Mouse (Mus musculus): ENCODE results near the gene Brap. TPM values are rescaled to one million over a fixed set of nuclear protein-coding genes. Genes with fewer than 3 reads are reported as not detected.

Gene Brap
- polyA plus RNA-seq, 1 experiment, result 51.8 TPM

- Histone ChIP-seq H3K27ac (ENCODE audit: insufficient read depth, low read length) (peak overlapping the region; percentile 99), H3K4me1 (ENCODE audit: control insufficient read depth, insufficient read depth, low read length) (peaks cover 5% of the 10 kb centered on the region), H3K4me3 (ENCODE audit: insufficient read depth, low read length) (peak overlapping the region; percentile 88)
- TF ChIP-seq POLR2A (IDR thresholded peaks at IDR 0.05; ENCODE audit: extremely low read depth, insufficient read depth, low read length), result no peak
- no peak for TF ChIP-seq CTCF (IDR thresholded peaks at IDR 0.05; ENCODE audit: extremely low read depth, insufficient read depth, low read length)
Measured at GRCm38 (mm10) chr5:121711928-121712231, 51.5 kb downstream of the Brap start.

GRCm38 (mm10) chr5:121712232-121712933 lies 52.0 kb downstream of the Brap start:
- TF ChIP-seq POLR2A (IDR thresholded peaks at IDR 0.05; ENCODE audit: extremely low read depth, insufficient read depth, low read length) (no peak), CTCF (IDR thresholded peaks at IDR 0.05; ENCODE audit: extremely low read depth, insufficient read depth, low read length) (no peak)
- peak overlapping the region; percentile 88 for H3K4me3 ChIP-seq (ENCODE audit: insufficient read depth, low read length)
- peak overlapping the region; percentile 99; the same call in 1 of the 2 replicates for H3K27ac ChIP-seq (ENCODE audit: insufficient read depth, low read length)

GRCm38 (mm10) chr5:121712934-121713538 lies 52.7 kb downstream of the Brap start:
- H3K4me3 ChIP-seq (ENCODE audit: insufficient read depth, low read length), result peak overlapping the region; percentile 88
- TF ChIP-seq CTCF (IDR thresholded peaks at IDR 0.05; ENCODE audit: extremely low read depth, insufficient read depth, low read length) (no peak), POLR2A (IDR thresholded peaks at IDR 0.05; ENCODE audit: extremely low read depth, insufficient read depth, low read length) (0 out of 2 replicates have a peak, but pooled peaks have one; percentile 14)

More at GRCm38 (mm10) chr5:121712232-121712933, 52.0 kb downstream of the Brap start:
- H3K4me1 ChIP-seq (ENCODE audit: control insufficient read depth, insufficient read depth, low read length), result peaks cover 5% of the 10 kb centered on the region

GRCm38 (mm10) chr5:121714331-121714730 lies 54.0 kb downstream of the Brap start:
- Histone ChIP-seq H3K4me1 (ENCODE audit: control insufficient read depth, insufficient read depth, low read length) (peaks cover 7% of the 10 kb centered on the region), H3K27ac (ENCODE audit: insufficient read depth, low read length) (no peak overlapping the region), H3K4me3 (ENCODE audit: insufficient read depth, low read length) (no peak overlapping the region)
- TF ChIP-seq CTCF (IDR thresholded peaks at IDR 0.05; ENCODE audit: extremely low read depth, insufficient read depth, low read length), result no peak
- TF ChIP-seq POLR2A (IDR thresholded peaks at IDR 0.05; ENCODE audit: extremely low read depth, insufficient read depth, low read length), result no peak

More at GRCm38 (mm10) chr5:121712934-121713538, 52.7 kb downstream of the Brap start:
- Histone ChIP-seq H3K27ac (ENCODE audit: insufficient read depth, low read length) (no peak overlapping the region), H3K4me1 (ENCODE audit: control insufficient read depth, insufficient read depth, low read length) (peaks cover 5% of the 10 kb centered on the region)

GRCm38 (mm10) chr5:121714928-121715327 lies 54.6 kb downstream of the Brap start:
- TF ChIP-seq CTCF (IDR thresholded peaks at IDR 0.05; ENCODE audit: extremely low read depth, insufficient read depth, low read length) (no peak), POLR2A (IDR thresholded peaks at IDR 0.05; ENCODE audit: extremely low read depth, insufficient read depth, low read length) (no peak)
- H3K27ac ChIP-seq (ENCODE audit: insufficient read depth, low read length), result no peak overlapping the region
- H3K4me1 ChIP-seq (ENCODE audit: control insufficient read depth, insufficient read depth, low read length), result peaks cover 10% of the 10 kb centered on the region
- H3K4me3 ChIP-seq (ENCODE audit: insufficient read depth, low read length), result no peak overlapping the region

GRCm38 (mm10) chr5:121718462-121718861 lies 58.1 kb downstream of the Brap start:
- peaks cover 11% of the 10 kb centered on the region for H3K4me1 ChIP-seq (ENCODE audit: control insufficient read depth, insufficient read depth, low read length)
- no peak overlapping the region for H3K27ac ChIP-seq (ENCODE audit: insufficient read depth, low read length)
- TF ChIP-seq CTCF (IDR thresholded peaks at IDR 0.05; ENCODE audit: extremely low read depth, insufficient read depth, low read length), result no peak
- no peak for TF ChIP-seq POLR2A (IDR thresholded peaks at IDR 0.05; ENCODE audit: extremely low read depth, insufficient read depth, low read length)
- no peak overlapping the region for H3K4me3 ChIP-seq (ENCODE audit: insufficient read depth, low read length)

- Histone ChIP-seq H3K4me3 (ENCODE audit: insufficient read depth, low read length) (no peak overlapping the region), H3K27ac (ENCODE audit: insufficient read depth, low read length) (no peak overlapping the region)
- TF ChIP-seq POLR2A (IDR thresholded peaks at IDR 0.05; ENCODE audit: extremely low read depth, insufficient read depth, low read length), result no peak
- TF ChIP-seq CTCF (IDR thresholded peaks at IDR 0.05; ENCODE audit: extremely low read depth, insufficient read depth, low read length), result no peak; the same call in 1 of the 2 replicates
Measured at GRCm38 (mm10) chr5:121720888-121721585, 60.7 kb downstream of the Brap start.

GRCm38 (mm10) chr5:121721841-121722240 lies 61.5 kb downstream of the Brap start:
- TF ChIP-seq POLR2A (IDR thresholded peaks at IDR 0.05; ENCODE audit: extremely low read depth, insufficient read depth, low read length) (no peak), CTCF (IDR thresholded peaks at IDR 0.05; ENCODE audit: extremely low read depth, insufficient read depth, low read length) (no peak)
- no peak overlapping the region for H3K27ac ChIP-seq (ENCODE audit: insufficient read depth, low read length)
- peaks cover 6% of the 10 kb centered on the region for H3K4me1 ChIP-seq (ENCODE audit: control insufficient read depth, insufficient read depth, low read length)
- H3K4me3 ChIP-seq (ENCODE audit: insufficient read depth, low read length), result no peak overlapping the region

More at GRCm38 (mm10) chr5:121720888-121721585, 60.7 kb downstream of the Brap start:
- H3K4me1 ChIP-seq (ENCODE audit: control insufficient read depth, insufficient read depth, low read length), result peaks cover 8% of the 10 kb centered on the region

- H3K4me3 ChIP-seq (ENCODE audit: insufficient read depth, low read length), result no peak overlapping the region
- no peak overlapping the region for H3K27ac ChIP-seq (ENCODE audit: insufficient read depth, low read length)
- peaks cover 4% of the 10 kb centered on the region for H3K4me1 ChIP-seq (ENCODE audit: control insufficient read depth, insufficient read depth, low read length)
- no peak for TF ChIP-seq CTCF (IDR thresholded peaks at IDR 0.05; ENCODE audit: extremely low read depth, insufficient read depth, low read length)
- TF ChIP-seq POLR2A (IDR thresholded peaks at IDR 0.05; ENCODE audit: extremely low read depth, insufficient read depth, low read length), result no peak
Measured at GRCm38 (mm10) chr5:121724678-121725077, 64.3 kb downstream of the Brap start.

All from cortical plate, adult 2 months (tissue).